Mouse (Mus musculus) gastrocnemius, adult 2 months (tissue): Measurements from ENCODE around the gene H2-M5. TPM values are rescaled to one million over a fixed set of nuclear protein-coding genes. Genes with fewer than 3 reads are reported as not detected.

ENCODE experiments used
- DNase-seq: peaks from one replicate; pipeline ENCODE4 v3.0.0; 2022
- H3K27ac ChIP-seq: fragments of 200-600 bp; 2 replicates; pipeline ENCODE4 v1.8.1; 2022; ENCODE audit warnings: mild to moderate bottlenecking
- H3K4me3 ChIP-seq: fragments of 200-600 bp; 2 replicates; pipeline ENCODE4 v1.8.1; 2022; ENCODE audit warnings: mild to moderate bottlenecking, moderate library complexity
- CTCF ChIP-seq: fragments of 200-600 bp; IDR thresholded peaks from 2 replicates; pipeline ENCODE4 v1.8.1; 2022; ENCODE audit warnings: antibody characterized with exemption, mild to moderate bottlenecking, moderate library complexity
- intact Hi-C: fragments of 180-260 bp; cut with DNase I; formaldehyde crosslinking; loops from one replicate; pipeline ENCODE4 v1.15.1; 2025
- total RNA-seq, 2 experiments: library from RNA; stranded (reverse); gene quantifications; 2 replicates each; pipeline ENCODE4 v1.2.3; 2021

H2-M5 gene
- total RNA-seq, 2 experiments from 2014 or later: 0.10 TPM; not detected in 1

GRCm38 (mm10) chr17:36953062-36953461, 36.3 kb downstream of the H2-M5 start:
- no peak for TF ChIP-seq CTCF
- DNase-seq: no peak
- H3K27ac ChIP-seq: no peak overlapping the region
- H3K4me3 ChIP-seq: no peak overlapping the region
- intact Hi-C loops: loop anchor here (5.0 to 10.0 kb wide), 2 partner anchors 116 to 678 kb away; partner anchors contain the start of genes Trim26 and Trim39

GRCm38 (mm10) chr17:36952631-36953030, 36.7 kb downstream of the H2-M5 start:
- intact Hi-C loops: loop anchor here (5.0 to 10.0 kb wide), 2 partner anchors 115 to 678 kb away; partner anchors contain the start of genes Trim26 and Trim39
- Histone ChIP-seq H3K27ac (no peak overlapping the region), H3K4me3 (no peak overlapping the region)
- no peak for DNase-seq
- no peak for TF ChIP-seq CTCF

GRCm38 (mm10) chr17:36950981-36951947, 38.1 kb downstream of the H2-M5 start, which contains the start of gene Ppp1r11:
Gene Ppp1r11, minus strand, starts transcription at chr17:36951741.
- no peak for TF ChIP-seq CTCF
- DNase-seq: peak; percentile 96
- intact Hi-C loops: loop anchor here (5.0 to 10.0 kb wide), 2 partner anchors 114 to 676 kb away; partner anchors contain the start of genes Trim26 and Trim39
- peak within 1 kb of the TSS; percentile 93 for H3K27ac ChIP-seq
- H3K4me3 ChIP-seq: peak within 1 kb of the TSS; percentile 78

- Histone ChIP-seq H3K27ac (no peak overlapping the region), H3K4me3 (no peak overlapping the region)
- intact Hi-C loops: no loop called here
- TF ChIP-seq CTCF: no peak
- no peak for DNase-seq
These were observed 40.1 kb downstream of the H2-M5 start for GRCm38 (mm10) chr17:36949265-36949664.

- intact Hi-C loops: no loop called here
- no peak for TF ChIP-seq CTCF
- no peak overlapping the region for H3K4me3 ChIP-seq
- H3K27ac ChIP-seq: no peak overlapping the region
- no peak for DNase-seq
These were observed 41.1 kb downstream of the H2-M5 start for GRCm38 (mm10) chr17:36948286-36948685.

- peak; percentile 63 for DNase-seq
- Histone ChIP-seq H3K4me3 (peak overlapping the region; percentile 86), H3K27ac (peak overlapping the region; percentile 79)
- TF ChIP-seq CTCF: peak; percentile 50
- intact Hi-C loops: loop anchor here (1.0 kb wide), 1 partner anchor 50 kb away; no protein-coding TSS in a partner anchor
These were observed 42.1 kb downstream of the H2-M5 start for GRCm38 (mm10) chr17:36947051-36947819.

GRCm38 (mm10) chr17:36944121-36944775, 45.1 kb downstream of the H2-M5 start:
- H3K4me3 ChIP-seq: no peak overlapping the region
- intact Hi-C loops: no loop called here
- H3K27ac ChIP-seq: no peak overlapping the region
- DNase-seq: no peak
- TF ChIP-seq CTCF: peak; percentile 16; the same call in 1 of the 2 replicates

GRCm38 (mm10) chr17:36943691-36944090, 45.6 kb downstream of the H2-M5 start:
- Histone ChIP-seq H3K4me3 (peak overlapping the region; percentile 70), H3K27ac (peak overlapping the region; percentile 63)
- no peak for DNase-seq
- TF ChIP-seq CTCF: no peak
- intact Hi-C loops: no loop called here

- H3K4me3 ChIP-seq: peak within 1 kb of the TSS; percentile 70
- peak within 1 kb of the TSS; percentile 63 for H3K27ac ChIP-seq
- intact Hi-C loops: no loop called here
- peak; percentile 25 for DNase-seq
- TF ChIP-seq CTCF: no peak
These were observed 46.4 kb downstream of the H2-M5 start, which contains the start of gene Rnf39 for GRCm38 (mm10) chr17:36942791-36943471. Gene Rnf39, plus strand, starts transcription at chr17:36942918.

GRCm38 (mm10) chr17:36942391-36942790, 46.9 kb downstream of the H2-M5 start:
- TF ChIP-seq CTCF: no peak
- Histone ChIP-seq H3K4me3 (peak overlapping the region; percentile 70), H3K27ac (peak overlapping the region; percentile 63; the same call in 1 of the 2 replicates)
- peak; percentile 43 for DNase-seq
- intact Hi-C loops: no loop called here

- Histone ChIP-seq H3K4me3 (no peak overlapping the region), H3K27ac (no peak overlapping the region)
- intact Hi-C loops: no loop called here
- TF ChIP-seq CTCF: no peak
- no peak for DNase-seq
These were observed 51.3 kb downstream of the H2-M5 start for GRCm38 (mm10) chr17:36938056-36938455.

Other genes starting within 250 kb of the H2-M5 start
- not detected for gene H2-M10.5, start 216.6 kb downstream of the H2-M5 start, total RNA-seq
- gene H2-M10.6, start 177.4 kb downstream of the H2-M5 start, total RNA-seq: not detected
- gene Trim26, start 152.4 kb downstream of the H2-M5 start, total RNA-seq: 10 to 100 TPM; 18.9 to 23.5 TPM
- not detected for gene Trim15, start 122.3 kb downstream of the H2-M5 start, total RNA-seq
- gene Trim10, start 120.0 kb downstream of the H2-M5 start, total RNA-seq: not detected
- gene Trim40, start 99.4 kb downstream of the H2-M5 start, total RNA-seq: not detected
- not detected for gene Trim31, start 91.4 kb downstream of the H2-M5 start, total RNA-seq
- under 1 TPM; 0.14 to 0.33 TPM for gene Rnf39, start 46.6 kb downstream of the H2-M5 start, total RNA-seq
- 10 to 100 TPM; 52.2 to 57.7 TPM for gene Ppp1r11, start 37.8 kb downstream of the H2-M5 start, total RNA-seq
- 10 to 100 TPM; 17.7 to 23.6 TPM for gene Znrd1, start 31.0 kb downstream of the H2-M5 start, total RNA-seq
- gene Znrd1as, start 30.9 kb downstream of the H2-M5 start, total RNA-seq: 10 to 100 TPM; 18.2 to 22.4 TPM
- gene 2410137M14Rik, start 8.3 kb downstream of the H2-M5 start, total RNA-seq: under 1 TPM in 1 of 2 experiments, not detected in 1; 0.45 TPM
- gene Zfp57, start 11.6 kb upstream of the H2-M5 start, total RNA-seq: 1 to 10 TPM in 1 of 2 experiments, under 1 TPM in 1; 0.23 to 1.3 TPM
- gene Mog, start 33.9 kb upstream of the H2-M5 start, total RNA-seq: not detected
- 1 to 10 TPM; 8.5 to 9.1 TPM for gene Gabbr1, start 56.4 kb upstream of the H2-M5 start, total RNA-seq
- not detected for gene Olfr90, start 99.0 kb upstream of the H2-M5 start, total RNA-seq
- not detected for gene Olfr91, start 108.7 kb upstream of the H2-M5 start, total RNA-seq
- not detected for gene Olfr92, start 130.6 kb upstream of the H2-M5 start, total RNA-seq
- gene Olfr93, start 172.0 kb upstream of the H2-M5 start, total RNA-seq: not detected
- not detected for gene Ubd, start 204.4 kb upstream of the H2-M5 start, total RNA-seq
- gene Olfr94, start 211.5 kb upstream of the H2-M5 start, total RNA-seq: not detected
- not detected for gene Olfr95, start 223.6 kb upstream of the H2-M5 start, total RNA-seq
- not detected for gene Olfr96, start 230.6 kb upstream of the H2-M5 start, total RNA-seq
- not detected for gene Olfr97, start 247.8 kb upstream of the H2-M5 start, total RNA-seq